Mouse (Mus musculus): ENCODE results near the gene Pak1. TPM values are rescaled to one million over a fixed set of nuclear protein-coding genes. Genes with fewer than 3 reads are reported as not detected.

The Pak1 gene
- polyA plus RNA-seq, 1 experiment from 2014 or later = 120 TPM

- no peak within 1 kb of the TSS for H3K4me3 ChIP-seq (ENCODE audit: low read depth, low read length)
- H3K27ac ChIP-seq (ENCODE audit: low read depth, low read length) = no peak within 1 kb of the TSS
These were observed 131.4 kb downstream of the Pak1 start, which contains the start of gene Gdpd4 for GRCm38 (mm10) chr7:97919742-97920141. Gene Gdpd4, plus strand, starts transcription at chr7:97919955.

GRCm38 (mm10) chr7:97925819-97926218 is 137.5 kb downstream of the Pak1 start:
- WGBS = 79% methylated on average over 1 of the region's 1 CpGs
- DNase-seq (ENCODE audit: low spot score, missing footprints) (no peak), ATAC-seq (ENCODE audit: low FRiP score) (no peak)
- H3K9me3 ChIP-seq (ENCODE audit: control insufficient read depth, low read length) = no peaks in the 10 kb centered on the region
- no peaks in the 10 kb centered on the region for H3K36me3 ChIP-seq (ENCODE audit: control insufficient read depth, insufficient read depth, low read length)
- no peak overlapping the region for H3K4me3 ChIP-seq (ENCODE audit: low read depth, low read length)
- H3K27ac ChIP-seq (ENCODE audit: low read depth, low read length) = no peak overlapping the region
- H3K9ac ChIP-seq (ENCODE audit: low read length) = no peak overlapping the region
- no peak overlapping the region for H3K4me2 ChIP-seq
- no peaks in the 10 kb centered on the region for H3K27me3 ChIP-seq (ENCODE audit: control insufficient read depth, insufficient read depth, low read length)
- H3K4me1 ChIP-seq (ENCODE audit: control insufficient read depth, insufficient read depth, low read length) = no peaks in the 10 kb centered on the region

More at GRCm38 (mm10) chr7:97919742-97920141, 131.4 kb downstream of the Pak1 start, which contains the start of gene Gdpd4:
- DNase-seq (ENCODE audit: low spot score, missing footprints) = no peak
- Histone ChIP-seq H3K9ac (ENCODE audit: low read length) (no peak within 1 kb of the TSS), H3K4me1 (ENCODE audit: control insufficient read depth, insufficient read depth, low read length) (no peaks in the 10 kb centered on the region), H3K27me3 (ENCODE audit: control insufficient read depth, insufficient read depth, low read length) (no peaks in the 10 kb centered on the region), H3K36me3 (ENCODE audit: control insufficient read depth, insufficient read depth, low read length) (no peaks in the 10 kb centered on the region), H3K4me2 (no peak within 1 kb of the TSS), H3K9me3 (ENCODE audit: control insufficient read depth, low read length) (no peaks in the 10 kb centered on the region)
- ATAC-seq (ENCODE audit: low FRiP score) = no peak
- WGBS = 85% methylated on average over 12 of the region's 12 CpGs

GRCm38 (mm10) chr7:97926978-97927377 is 138.6 kb downstream of the Pak1 start:
- Histone ChIP-seq H3K9ac (ENCODE audit: low read length) (no peak overlapping the region), H3K4me1 (ENCODE audit: control insufficient read depth, insufficient read depth, low read length) (no peaks in the 10 kb centered on the region), H3K4me3 (ENCODE audit: low read depth, low read length) (no peak overlapping the region), H3K36me3 (ENCODE audit: control insufficient read depth, insufficient read depth, low read length) (no peaks in the 10 kb centered on the region), H3K27ac (ENCODE audit: low read depth, low read length) (no peak overlapping the region), H3K9me3 (ENCODE audit: control insufficient read depth, low read length) (no peaks in the 10 kb centered on the region), H3K4me2 (no peak overlapping the region), H3K27me3 (ENCODE audit: control insufficient read depth, insufficient read depth, low read length) (no peaks in the 10 kb centered on the region)
- WGBS = 88% methylated on average over 5 of the region's 5 CpGs
- DNase-seq (ENCODE audit: low spot score, missing footprints) (no peak), ATAC-seq (ENCODE audit: low FRiP score) (no peak)

- 76% methylated on average over 1 of the region's 1 CpGs for WGBS
- DNase-seq (ENCODE audit: low spot score, missing footprints) = no peak
- Histone ChIP-seq H3K9ac (ENCODE audit: low read length) (no peak overlapping the region), H3K4me3 (ENCODE audit: low read depth, low read length) (no peak overlapping the region), H3K36me3 (ENCODE audit: control insufficient read depth, insufficient read depth, low read length) (no peaks in the 10 kb centered on the region), H3K9me3 (ENCODE audit: control insufficient read depth, low read length) (no peaks in the 10 kb centered on the region), H3K27me3 (ENCODE audit: control insufficient read depth, insufficient read depth, low read length) (no peaks in the 10 kb centered on the region), H3K4me2 (no peak overlapping the region), H3K4me1 (ENCODE audit: control insufficient read depth, insufficient read depth, low read length) (no peaks in the 10 kb centered on the region), H3K27ac (ENCODE audit: low read depth, low read length) (no peak overlapping the region)
- ATAC-seq (ENCODE audit: low FRiP score) = no peak
These were observed 156.1 kb downstream of the Pak1 start for GRCm38 (mm10) chr7:97944485-97944884.

Other genes with a start within 250 kb of the Pak1 start
- 33.5 and 35.5 TPM in 2 replicates for gene Aamdc, start 209.0 kb upstream of the Pak1 start, polyA plus RNA-seq (2014; fragmentation: Nextera tagmentation; extraction: Ambion mirVana)
- 25.5 and 27.4 TPM in 2 replicates for gene Rsf1, start 208.7 kb upstream of the Pak1 start, polyA plus RNA-seq (2014; fragmentation: Nextera tagmentation; extraction: Ambion mirVana)
- gene Clns1a, start 91.9 kb upstream of the Pak1 start, polyA plus RNA-seq (2014; fragmentation: Nextera tagmentation; extraction: Ambion mirVana) = 250 and 260 TPM in 2 replicates
- gene Aqp11, start 50.3 kb upstream of the Pak1 start, polyA plus RNA-seq (2014; fragmentation: Nextera tagmentation; extraction: Ambion mirVana) = 4.1 and 5.7 TPM in 2 replicates
- gene Gdpd4, start 131.4 kb downstream of the Pak1 start, polyA plus RNA-seq (2014; fragmentation: Nextera tagmentation; extraction: Ambion mirVana) = not detected in 2 replicates